Mouse (Mus musculus) cerebral cortex, adult 2 months (tissue): ENCODE results near the gene Rtbdn.

ENCODE experiments used
- WGBS: fragments of 180-500 bp; shearing (Covaris S2); methylation state at CpG from one replicate; pipeline ENCODE4 v1.1.7; 2018; 5-methylcytosine and 5-hydroxymethylcytosine counted together

Rtbdn gene

GRCm38 (mm10) chr8:84921596-84921995 lies 25.2 kb upstream of the Rtbdn start:
- WGBS = 61% methylated on average over 2 of the region's 2 CpGs

GRCm38 (mm10) chr8:84925557-84925956 lies 21.2 kb upstream of the Rtbdn start:
- WGBS = 63% methylated on average over 7 of the region's 7 CpGs

GRCm38 (mm10) chr8:84927513-84927912 lies 19.3 kb upstream of the Rtbdn start:
- 88% methylated on average over 1 of the region's 1 CpGs for WGBS

GRCm38 (mm10) chr8:84928456-84929306 lies 18.1 kb upstream of the Rtbdn start:
- 11% methylated on average over 52 of the region's 52 CpGs for WGBS

- WGBS = 85% methylated on average over 13 of the region's 13 CpGs
Measured at GRCm38 (mm10) chr8:84930582-84930981, 16.2 kb upstream of the Rtbdn start.

GRCm38 (mm10) chr8:84933767-84934559 lies 12.8 kb upstream of the Rtbdn start:
- WGBS = 49% methylated on average over 16 of the region's 16 CpGs

- WGBS = 5% methylated on average over 15 of the region's 15 CpGs
Measured at GRCm38 (mm10) chr8:84934860-84935259, 11.9 kb upstream of the Rtbdn start.

GRCm38 (mm10) chr8:84935489-84935888 lies 11.3 kb upstream of the Rtbdn start:
- WGBS = 11% methylated on average over 14 of the region's 14 CpGs

GRCm38 (mm10) chr8:84936041-84936961 lies 10.5 kb upstream of the Rtbdn start:
- WGBS = 9% methylated on average over 23 of the region's 23 CpGs

- WGBS = under 1% methylated on average over 49 of the region's 50 CpGs
Measured at GRCm38 (mm10) chr8:84936962-84937546, 9.7 kb upstream of the Rtbdn start, which contains the start of gene Mast1. TSS of gene Mast1 (minus strand) at chr8:84937359.

- WGBS = 47% methylated on average over 13 of the region's 13 CpGs
Measured at GRCm38 (mm10) chr8:84937620-84938485, 8.9 kb upstream of the Rtbdn start.

- 39% methylated on average over 4 of the region's 4 CpGs for WGBS
Measured at GRCm38 (mm10) chr8:84943699-84944098, 3.1 kb upstream of the Rtbdn start.

GRCm38 (mm10) chr8:84944478-84945160 lies 2.2 kb upstream of the Rtbdn start:
- WGBS = 2% methylated on average over 26 of the region's 26 CpGs

GRCm38 (mm10) chr8:84945235-84945632 lies 1.6 kb upstream of the Rtbdn start:
- under 1% methylated on average over 11 of the region's 11 CpGs for WGBS

GRCm38 (mm10) chr8:84945633-84946527 lies 911 bp upstream of the Rtbdn start:
- WGBS = 2% methylated on average over 61 of the region's 67 CpGs

GRCm38 (mm10) chr8:84947241-84947545 lies 402 bp downstream of the Rtbdn start:
- WGBS = 25% methylated on average over 9 of the region's 9 CpGs

GRCm38 (mm10) chr8:84949753-84950152 lies 3.0 kb downstream of the Rtbdn start:
- 15% methylated on average over 12 of the region's 12 CpGs for WGBS

GRCm38 (mm10) chr8:84952612-84953255 lies 5.9 kb downstream of the Rtbdn start:
- 12% methylated on average over 18 of the region's 18 CpGs for WGBS
